Mouse (Mus musculus) heart, adult 2 months (tissue): ENCODE measurements around the gene Shroom3. TPM values are rescaled to one million over a fixed set of nuclear protein-coding genes. Genes with fewer than 3 reads are reported as not detected.

Experiments
- DNase-seq, 2 experiments: peaks; one replicate each; pipeline ENCODE4 v3.0.0; 2021
- H3K27ac ChIP-seq: fragments of 200-600 bp; 2 replicates; pipeline ENCODE4 v1.8.1; 2022
- H3K27me3 ChIP-seq: fragments of 200-500 bp; 2 replicates; pipeline ENCODE4 v1.6.1; 2012; ENCODE audit warnings: mild to moderate bottlenecking, low read length, inconsistent platforms, mixed read lengths; ENCODE audit not compliant: control insufficient read depth, insufficient read depth
- H3K36me3 ChIP-seq: fragments of 200-500 bp; 2 replicates; pipeline ENCODE4 v1.6.1; 2012; ENCODE audit warnings: low read length, inconsistent platforms; ENCODE audit not compliant: control insufficient read depth, insufficient read depth
- H3K4me1 ChIP-seq: fragments of 200-500 bp; 2 replicates; pipeline ENCODE4 v1.6.1; 2011; ENCODE audit warnings: low read length; ENCODE audit not compliant: control insufficient read depth, insufficient read depth
- H3K4me3 ChIP-seq: fragments of 200-600 bp; 2 replicates; pipeline ENCODE4 v1.8.1; 2022
- H3K79me2 ChIP-seq: fragments of 200-500 bp; replicated peaks from 2 replicates; pipeline ENCODE4 v1.6.1; 2012; ENCODE audit warnings: mild to moderate bottlenecking, inconsistent platforms, low read length, moderate library complexity, mixed read lengths; ENCODE audit not compliant: control insufficient read depth, insufficient read depth
- H3K9ac ChIP-seq: fragments of 200-500 bp; 2 replicates; pipeline ENCODE4 v1.6.1; 2012; ENCODE audit warnings: low read depth, mild to moderate bottlenecking, control low read depth, inconsistent platforms, low read length, mixed read lengths
- CTCF ChIP-seq: fragments of 200-600 bp; IDR thresholded peaks from 2 replicates; pipeline ENCODE4 v1.8.1; 2022; ENCODE audit warnings: antibody characterized with exemption, mild to moderate bottlenecking, moderate library complexity
- EP300 ChIP-seq: fragments of 200-500 bp; IDR thresholded peaks from 2 replicates; pipeline ENCODE4 v1.6.1; 2011; ENCODE audit warnings: low read depth, low read length, control low read depth; ENCODE audit not compliant: insufficient read depth
- POLR2A ChIP-seq: fragments of 200-500 bp; IDR thresholded peaks from 2 replicates; pipeline ENCODE4 v1.6.1; 2011; ENCODE audit warnings: mild to moderate bottlenecking, low read depth, low read length, control low read depth; ENCODE audit not compliant: insufficient read depth
- WGBS: fragments of 180-500 bp; shearing (Covaris S2); methylation state at CpG from one replicate; pipeline ENCODE4 v1.1.7; 2018; 5-methylcytosine and 5-hydroxymethylcytosine counted together
- intact Hi-C: fragments of 180-260 bp; cut with DNase I; formaldehyde crosslinking; loops from one replicate; pipeline ENCODE4 v1.15.1; 2025
- polyA plus RNA-seq: library from polyadenylated mRNA; depleted of rRNA; stranded (reverse); fragments of >200 nt; gene quantifications from 2 replicates; pipeline ENCODE4 v1.2.3, GENCODE M21; 2012
- total RNA-seq, 2 experiments: library from RNA; stranded (reverse); gene quantifications; 2 replicates each; pipeline ENCODE4 v1.2.3; 2021

Shroom3 gene
- total and polyA plus RNA-seq, 3 experiments, result 32.8 to 38.5 (median 32.8) TPM

- Histone ChIP-seq H3K27ac (no peak overlapping the region), H3K36me3 (no peaks in the 10 kb centered on the region), H3K27me3 (no peaks in the 10 kb centered on the region), H3K4me3 (no peak overlapping the region), H3K79me2 (no peaks in the 10 kb centered on the region), H3K9ac (no peak overlapping the region), H3K4me1 (no peaks in the 10 kb centered on the region; the same call in 1 of the 2 replicates)
- intact Hi-C loops, result no loop called here
- peak in 1 of 2 experiments; percentile 11 for DNase-seq
- WGBS, result 62% methylated on average over 16 of the region's 16 CpGs
- TF ChIP-seq POLR2A (no peak), CTCF (no peak), EP300 (no peak)
These were observed 9.2 kb downstream of the Shroom3 start for GRCm38 (mm10) chr5:92692206-92693007.

- intact Hi-C loops, result no loop called here
- WGBS, result 91% methylated on average over 3 of the region's 3 CpGs
- no peak overlapping the region for H3K9ac ChIP-seq
- no peaks in the 10 kb centered on the region; the same call in 1 of the 2 replicates for H3K4me1 ChIP-seq
- DNase-seq, result no peak
- H3K27me3 ChIP-seq, result no peaks in the 10 kb centered on the region
- H3K36me3 ChIP-seq, result no peaks in the 10 kb centered on the region
- no peak overlapping the region for H3K27ac ChIP-seq
- no peak for TF ChIP-seq POLR2A
- no peak for TF ChIP-seq CTCF
- no peak for TF ChIP-seq EP300
- H3K4me3 ChIP-seq, result no peak overlapping the region
- no peaks in the 10 kb centered on the region for H3K79me2 ChIP-seq
These were observed 10.5 kb downstream of the Shroom3 start for GRCm38 (mm10) chr5:92693744-92694143.

GRCm38 (mm10) chr5:92694316-92694995 lies 11.2 kb downstream of the Shroom3 start:
- intact Hi-C loops, result no loop called here
- Histone ChIP-seq H3K36me3 (no peaks in the 10 kb centered on the region), H3K4me3 (no peak overlapping the region), H3K27ac (no peak overlapping the region), H3K27me3 (no peaks in the 10 kb centered on the region), H3K9ac (no peak overlapping the region), H3K4me1 (no peaks in the 10 kb centered on the region; the same call in 1 of the 2 replicates), H3K79me2 (no peaks in the 10 kb centered on the region)
- TF ChIP-seq EP300 (no peak), POLR2A (no peak), CTCF (no peak)
- WGBS, result 61% methylated on average over 10 of the region's 10 CpGs
- no peak for DNase-seq

- TF ChIP-seq EP300 (no peak), POLR2A (no peak), CTCF (no peak)
- H3K9ac ChIP-seq, result no peak overlapping the region
- no peaks in the 10 kb centered on the region for H3K27me3 ChIP-seq
- no peaks in the 10 kb centered on the region for H3K36me3 ChIP-seq
- no peak for DNase-seq
- WGBS, result 9% methylated on average over 15 of the region's 15 CpGs
- H3K4me1 ChIP-seq, result no peaks in the 10 kb centered on the region; the same call in 1 of the 2 replicates
- intact Hi-C loops, result no loop called here
- no peak overlapping the region for H3K27ac ChIP-seq
- no peak overlapping the region for H3K4me3 ChIP-seq
- no peaks in the 10 kb centered on the region for H3K79me2 ChIP-seq
These were observed 15.0 kb downstream of the Shroom3 start for GRCm38 (mm10) chr5:92698131-92698836.

GRCm38 (mm10) chr5:92698837-92699529 lies 15.7 kb downstream of the Shroom3 start:
- DNase-seq, result no peak
- Histone ChIP-seq H3K27ac (no peak overlapping the region), H3K9ac (no peak overlapping the region), H3K27me3 (no peaks in the 10 kb centered on the region), H3K4me3 (no peak overlapping the region), H3K4me1 (no peaks in the 10 kb centered on the region; the same call in 1 of the 2 replicates), H3K79me2 (no peaks in the 10 kb centered on the region), H3K36me3 (no peaks in the 10 kb centered on the region)
- 39% methylated on average over 17 of the region's 17 CpGs for WGBS
- TF ChIP-seq CTCF (no peak), POLR2A (no peak)
- intact Hi-C loops, result no loop called here
